Mouse (Mus musculus): ENCODE results near the gene Erp27. TPM values are rescaled to one million over a fixed set of nuclear protein-coding genes. Genes with fewer than 3 reads are reported as not detected.

The Erp27 gene
- polyA plus RNA-seq, 1 experiment from 2014 or later: not detected

GRCm38 (mm10) chr6:136868921-136869320 is 53.1 kb downstream of the Erp27 start:
- no peaks in the 10 kb centered on the region for H3K9me3 ChIP-seq
- H3K4me1 ChIP-seq: no peaks in the 10 kb centered on the region
- no peaks in the 10 kb centered on the region for H3K36me3 ChIP-seq (replicated peaks)
- no peak overlapping the region for H3K27ac ChIP-seq
- no peaks in the 10 kb centered on the region for H3K27me3 ChIP-seq (ENCODE audit: poor library complexity, severe bottlenecking)
- DNase-seq (ENCODE audit: extremely low spot score, low spot score): no peak
- H3K4me3 ChIP-seq: no peak overlapping the region
- WGBS: 89% methylated on average over 5 of the region's 5 CpGs

DNA sequence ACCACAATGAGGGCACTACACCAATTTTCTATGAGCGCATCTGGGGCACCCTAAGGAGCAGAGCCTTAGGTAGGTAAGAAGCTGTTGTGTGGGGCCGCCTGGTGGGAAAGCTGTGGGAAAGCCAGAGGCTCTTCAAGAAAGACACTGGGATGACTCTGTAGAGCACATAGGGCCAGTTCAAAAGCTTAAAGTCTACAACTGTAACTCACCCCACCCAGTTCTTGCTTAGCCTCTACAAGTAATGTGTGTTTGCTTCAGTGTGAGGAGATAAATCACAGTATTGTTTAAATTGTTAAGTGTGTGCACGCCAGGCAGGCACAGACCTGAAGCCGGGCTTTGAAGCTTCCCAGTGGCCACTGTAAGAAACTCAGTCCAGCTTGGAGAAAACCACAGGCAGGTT is 55.8 kb downstream of the Erp27 start:
- H3K27me3 ChIP-seq (ENCODE audit: poor library complexity, severe bottlenecking): no peaks in the 10 kb centered on the region
- no peak for DNase-seq (ENCODE audit: extremely low spot score, low spot score)
- no peaks in the 10 kb centered on the region for H3K4me1 ChIP-seq
- no peaks in the 10 kb centered on the region for H3K36me3 ChIP-seq (replicated peaks)
- no peak overlapping the region for H3K27ac ChIP-seq
- no peaks in the 10 kb centered on the region for H3K9me3 ChIP-seq
- 85% methylated on average over 4 of the region's 4 CpGs for WGBS
- H3K4me3 ChIP-seq: no peak overlapping the region

- Histone ChIP-seq H3K27me3 (ENCODE audit: poor library complexity, severe bottlenecking) (no peaks in the 10 kb centered on the region), H3K36me3 (replicated peaks) (no peaks in the 10 kb centered on the region), H3K27ac (no peak overlapping the region), H3K4me3 (no peak overlapping the region), H3K9me3 (no peaks in the 10 kb centered on the region), H3K4me1 (no peaks in the 10 kb centered on the region)
- 94% methylated on average over 5 of the region's 5 CpGs for WGBS
- no peak for DNase-seq (ENCODE audit: extremely low spot score, low spot score)
These were observed 56.6 kb downstream of the Erp27 start for GRCm38 (mm10) chr6:136865360-136865759.

GRCm38 (mm10) chr6:136861020-136861419 is 61.0 kb downstream of the Erp27 start:
- Histone ChIP-seq H3K36me3 (replicated peaks) (no peaks in the 10 kb centered on the region), H3K27ac (no peak overlapping the region), H3K4me1 (0 out of 2 replicates have a peak, but pooled peaks cover 3% of the 10 kb centered on the region), H3K4me3 (no peak overlapping the region), H3K27me3 (ENCODE audit: poor library complexity, severe bottlenecking) (no peaks in the 10 kb centered on the region), H3K9me3 (no peaks in the 10 kb centered on the region)
- DNase-seq (ENCODE audit: extremely low spot score, low spot score): no peak
- 57% methylated on average over 9 of the region's 9 CpGs for WGBS

- WGBS: 88% methylated on average over 8 of the region's 8 CpGs
- no peak overlapping the region for H3K27ac ChIP-seq
- H3K9me3 ChIP-seq: no peaks in the 10 kb centered on the region
- no peaks in the 10 kb centered on the region for H3K36me3 ChIP-seq (replicated peaks)
- H3K4me1 ChIP-seq: 0 out of 2 replicates have a peak, but pooled peaks cover 3% of the 10 kb centered on the region
- no peak overlapping the region for H3K4me3 ChIP-seq
- H3K27me3 ChIP-seq (ENCODE audit: poor library complexity, severe bottlenecking): no peaks in the 10 kb centered on the region
- no peak for DNase-seq (ENCODE audit: extremely low spot score, low spot score)
These were observed 63.6 kb downstream of the Erp27 start for GRCm38 (mm10) chr6:136858420-136858819.

GRCm38 (mm10) chr6:136857873-136858260 is 64.1 kb downstream of the Erp27 start:
- no peaks in the 10 kb centered on the region for H3K27me3 ChIP-seq (ENCODE audit: poor library complexity, severe bottlenecking)
- no peaks in the 10 kb centered on the region for H3K36me3 ChIP-seq (replicated peaks)
- DNase-seq (ENCODE audit: extremely low spot score, low spot score): no peak
- H3K4me3 ChIP-seq: no peak overlapping the region
- H3K27ac ChIP-seq: peak overlapping the region; percentile 56
- 65% methylated on average over 11 of the region's 11 CpGs for WGBS
- H3K9me3 ChIP-seq: no peaks in the 10 kb centered on the region
- peaks cover 4% of the 10 kb centered on the region for H3K4me1 ChIP-seq

Other genes with a start within 250 kb of the Erp27 start
- gene Gucy2c, start 140.4 kb downstream of the Erp27 start, polyA plus RNA-seq (2016; fragmentation: Nextera tagmentation; extraction: Ambion mirVana): not detected in 2 replicates
- 0.38 and 0.49 TPM in 2 replicates for gene Hist4h4, start 117.8 kb downstream of the Erp27 start, polyA plus RNA-seq (2016; fragmentation: Nextera tagmentation; extraction: Ambion mirVana)
- 101 and 103 TPM in 2 replicates for gene H2afj, start 113.9 kb downstream of the Erp27 start, polyA plus RNA-seq (2016; fragmentation: Nextera tagmentation; extraction: Ambion mirVana)
- gene BC049715, start 94.6 kb downstream of the Erp27 start, polyA plus RNA-seq (2016; fragmentation: Nextera tagmentation; extraction: Ambion mirVana): 1.7 and 1.9 TPM in 2 replicates
- 166 and 170 TPM in 2 replicates for gene Wbp11, start 93.9 kb downstream of the Erp27 start, polyA plus RNA-seq (2016; fragmentation: Nextera tagmentation; extraction: Ambion mirVana)
- gene Smco3, start 86.7 kb downstream of the Erp27 start, polyA plus RNA-seq (2016; fragmentation: Nextera tagmentation; extraction: Ambion mirVana): not detected in 2 replicates
- gene Art4, start 64.4 kb downstream of the Erp27 start, polyA plus RNA-seq (2016; fragmentation: Nextera tagmentation; extraction: Ambion mirVana): 1.4 and 1.5 TPM in 2 replicates
- gene Mgp, start 46.4 kb downstream of the Erp27 start, polyA plus RNA-seq (2016; fragmentation: Nextera tagmentation; extraction: Ambion mirVana): 0.50 and 0.91 TPM in 2 replicates
- gene Pde6h, start 1.7 kb upstream of the Erp27 start, polyA plus RNA-seq (2016; fragmentation: Nextera tagmentation; extraction: Ambion mirVana): not detected in 2 replicates
- 22.0 and 25.3 TPM in 2 replicates for gene Arhgdib, start 19.7 kb upstream of the Erp27 start, polyA plus RNA-seq (2016; fragmentation: Nextera tagmentation; extraction: Ambion mirVana)
- 1.0 and 1.1 TPM in 2 replicates for gene Rerg, start 248.3 kb upstream of the Erp27 start, polyA plus RNA-seq (2016; fragmentation: Nextera tagmentation; extraction: Ambion mirVana)